Mouse (Mus musculus) embryonic fibroblast, embryonic 13.5 days (primary cell): ENCODE data around the gene Zfp963. TPM values are rescaled to one million over a fixed set of nuclear protein-coding genes. Genes with fewer than 3 reads are reported as not detected.
A peak's percentile ranks its signal among the peaks of the same experiment; 100 is the strongest.

Experiments used
- H3K27ac ChIP-seq: 2 replicates; pipeline ENCODE4 v1.5.1; 2012; ENCODE audit warnings: low read length, control low read depth, inconsistent platforms; ENCODE audit not compliant: insufficient read depth
- H3K4me1 ChIP-seq: 2 replicates; pipeline ENCODE4 v1.6.1; 2011; ENCODE audit warnings: low read length; ENCODE audit not compliant: control insufficient read depth, insufficient read depth
- H3K4me3 ChIP-seq: 2 replicates; pipeline ENCODE4 v1.5.1; 2011; ENCODE audit warnings: mild to moderate bottlenecking, control low read depth, low read length; ENCODE audit not compliant: insufficient read depth
- CTCF ChIP-seq: IDR thresholded peaks from 2 replicates; pipeline ENCODE4 v1.5.1; 2011; ENCODE audit warnings: mild to moderate bottlenecking, control low read depth, low read length, moderate library complexity, borderline replicate concordance; ENCODE audit not compliant: insufficient read depth
- POLR2A ChIP-seq: IDR thresholded peaks from 2 replicates; pipeline ENCODE4 v1.6.1; 2011; ENCODE audit warnings: low read depth, mild to moderate bottlenecking, control low read depth, low read length, moderate library complexity
- polyA plus RNA-seq: library from polyadenylated mRNA; stranded (reverse); fragments of >200 nt; gene quantifications from 2 replicates; pipeline ENCODE4 v1.2.4, GENCODE M21; 2011; ENCODE audit warnings: low read depth; ENCODE audit not compliant: missing spikeins, insufficient read length

The Zfp963 gene
- polyA plus RNA-seq, 1 experiment: 3.0 TPM

- Histone ChIP-seq H3K4me1 (peaks cover 7% of the 10 kb centered on the region; the same call in 1 of the 2 replicates), H3K4me3 (peak overlapping the region; percentile 86), H3K27ac (no peak overlapping the region)
- no peak for TF ChIP-seq POLR2A
- no peak for TF ChIP-seq CTCF
These were observed 40.6 kb upstream of the Zfp963 start for GRCm38 (mm10) chr8:69790364-69790763.

- Histone ChIP-seq H3K4me1 (peaks cover 7% of the 10 kb centered on the region; the same call in 1 of the 2 replicates), H3K27ac (no peak overlapping the region), H3K4me3 (no peak overlapping the region)
- TF ChIP-seq POLR2A (no peak), CTCF (no peak)
These were observed 40.0 kb upstream of the Zfp963 start for GRCm38 (mm10) chr8:69789731-69790130.

- H3K4me1 ChIP-seq: peaks cover 7% of the 10 kb centered on the region; the same call in 1 of the 2 replicates
- H3K4me3 ChIP-seq: no peak overlapping the region
- no peak overlapping the region for H3K27ac ChIP-seq
- TF ChIP-seq CTCF (no peak), POLR2A (no peak)
These were observed 39.3 kb upstream of the Zfp963 start for GRCm38 (mm10) chr8:69789105-69789504.

GRCm38 (mm10) chr8:69777111-69777510 lies 27.3 kb upstream of the Zfp963 start:
- H3K4me1 ChIP-seq: 0 out of 2 replicates have a peak, but pooled peaks cover 3% of the 10 kb centered on the region
- TF ChIP-seq CTCF (no peak), POLR2A (no peak)
- H3K4me3 ChIP-seq: no peak overlapping the region
- no peak overlapping the region for H3K27ac ChIP-seq

- TF ChIP-seq POLR2A (no peak), CTCF (no peak)
- Histone ChIP-seq H3K4me1 (0 out of 2 replicates have a peak, but pooled peaks cover 3% of the 10 kb centered on the region), H3K27ac (no peak overlapping the region), H3K4me3 (no peak overlapping the region)
These were observed 25.4 kb upstream of the Zfp963 start for GRCm38 (mm10) chr8:69775149-69775534.

GRCm38 (mm10) chr8:69774503-69775148 lies 24.9 kb upstream of the Zfp963 start, which contains the start of gene Gm20422:
TSS of gene Gm20422 (minus strand) at chr8:69774886.
- TF ChIP-seq CTCF: no peak
- peak; percentile 93 for TF ChIP-seq POLR2A
- 0 out of 2 replicates have a peak, but pooled peaks cover 3% of the 10 kb centered on the region for H3K4me1 ChIP-seq
- H3K4me3 ChIP-seq: peak within 1 kb of the TSS; percentile 83
- H3K27ac ChIP-seq: peak within 1 kb of the TSS; percentile 100

GRCm38 (mm10) chr8:69772106-69772505 lies 22.3 kb upstream of the Zfp963 start:
- no peak overlapping the region for H3K4me3 ChIP-seq

GRCm38 (mm10) chr8:69771221-69771620 lies 21.5 kb upstream of the Zfp963 start:
- H3K27ac ChIP-seq: no peak overlapping the region
- 0 out of 2 replicates have a peak, but pooled peaks cover 3% of the 10 kb centered on the region for H3K4me1 ChIP-seq
- H3K4me3 ChIP-seq: no peak overlapping the region
- TF ChIP-seq POLR2A (no peak), CTCF (no peak)

More at GRCm38 (mm10) chr8:69772106-69772505, 22.3 kb upstream of the Zfp963 start:
- H3K4me1 ChIP-seq: 0 out of 2 replicates have a peak, but pooled peaks cover 3% of the 10 kb centered on the region
- no peak overlapping the region for H3K27ac ChIP-seq
- TF ChIP-seq CTCF (no peak), POLR2A (no peak)

GRCm38 (mm10) chr8:69761814-69762445 lies 12.2 kb upstream of the Zfp963 start:
- no peak overlapping the region for H3K27ac ChIP-seq
- no peak overlapping the region for H3K4me3 ChIP-seq
- no peak for TF ChIP-seq POLR2A
- no peak for TF ChIP-seq CTCF
- H3K4me1 ChIP-seq: no peaks in the 10 kb centered on the region

- no peak overlapping the region for H3K27ac ChIP-seq
- TF ChIP-seq CTCF (no peak), POLR2A (no peak)
- H3K4me1 ChIP-seq: no peaks in the 10 kb centered on the region
- no peak overlapping the region for H3K4me3 ChIP-seq
These were observed 8.5 kb upstream of the Zfp963 start for GRCm38 (mm10) chr8:69758316-69758715.
